Mouse (Mus musculus): ENCODE measurements around the gene Phex.

Gene Phex

DNA sequence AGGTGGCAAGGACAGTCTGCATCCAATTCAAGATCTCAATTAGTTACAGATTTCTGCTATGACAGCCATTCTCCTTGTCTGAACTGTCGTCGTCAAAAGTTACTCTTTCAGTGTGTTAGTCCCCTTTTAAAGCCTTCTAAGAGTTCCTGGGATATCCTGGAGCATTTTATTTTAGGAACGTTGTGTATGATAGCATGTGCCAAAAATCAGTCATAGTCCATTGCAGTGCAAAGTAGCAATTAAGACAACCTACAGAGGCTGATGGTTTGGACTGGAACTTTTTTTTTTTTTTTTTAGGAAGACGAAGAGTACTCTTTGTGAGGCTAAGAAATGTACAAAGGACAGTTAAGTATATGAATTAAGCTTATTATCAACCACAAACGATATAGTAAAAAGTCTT is at the start of gene Phex:
Gene Phex (minus strand): TSS at position 101 of the 400 bp plus-strand sequence.
- DNase-seq (ENCODE audit: low read depth) = no peak

GRCm38 (mm10) chrX:157462716-157463115 is 47.6 kb upstream of the Phex start:
- peak; percentile 59 for DNase-seq (ENCODE audit: low read depth)

- peak; percentile 70 for DNase-seq (ENCODE audit: low read depth)
These were observed 39.3 kb upstream of the Phex start for GRCm38 (mm10) chrX:157454430-157454829.

- no peak for DNase-seq (ENCODE audit: low read depth)
These were observed 33.9 kb upstream of the Phex start for GRCm38 (mm10) chrX:157449000-157449399.

DNA sequence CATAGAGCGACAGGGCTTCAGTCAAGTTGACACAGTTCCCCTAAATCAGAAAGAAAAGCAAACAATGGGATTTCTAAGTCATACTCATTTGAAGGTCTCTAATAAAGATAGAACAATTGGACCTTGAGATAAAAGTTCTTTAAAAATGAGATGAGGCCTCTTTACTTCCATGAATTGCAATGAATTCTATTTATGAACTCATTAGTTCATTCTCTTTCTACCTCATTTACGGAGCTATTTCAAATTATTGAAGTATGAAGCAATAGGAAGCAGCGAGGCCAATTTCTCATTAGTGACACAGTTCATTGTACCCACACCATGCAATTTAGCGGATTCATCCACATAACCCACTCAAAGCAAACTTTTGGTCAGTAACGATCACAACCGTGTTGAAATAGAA is 32.3 kb upstream of the Phex start:
- no peak for DNase-seq (ENCODE audit: low read depth)

GRCm38 (mm10) chrX:157434768-157435167 is 19.7 kb upstream of the Phex start:
- DNase-seq (ENCODE audit: low read depth) = no peak

GRCm38 (mm10) chrX:157419451-157419850 is 4.3 kb upstream of the Phex start:
- no peak for DNase-seq (ENCODE audit: low read depth)

GRCm38 (mm10) chrX:157404919-157405318 is 10.2 kb downstream of the Phex start:
- no peak for DNase-seq (ENCODE audit: low read depth)

DNA sequence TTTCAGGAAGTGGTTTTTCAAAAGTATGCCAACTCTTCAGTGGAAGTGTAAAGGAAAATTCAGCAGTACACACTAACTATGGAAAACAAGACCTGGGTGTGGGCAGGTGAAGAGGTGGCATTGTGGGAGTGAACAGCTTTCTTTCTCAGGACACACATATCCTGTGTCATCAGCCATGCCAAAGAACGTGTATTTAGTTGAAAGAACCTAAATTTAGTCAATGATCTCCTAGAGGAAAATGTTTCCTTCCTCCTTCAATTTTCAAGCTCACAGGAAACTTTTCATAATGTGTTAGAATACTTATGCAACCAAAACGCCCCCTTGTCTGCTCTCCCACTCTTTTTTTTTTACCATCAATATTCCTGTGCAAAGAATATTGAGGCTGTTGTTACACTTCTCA is 23.9 kb downstream of the Phex start:
- DNase-seq (ENCODE audit: low read depth) = no peak

GRCm38 (mm10) chrX:157390102-157390501 is 25.0 kb downstream of the Phex start:
- no peak for DNase-seq (ENCODE audit: low read depth)

- no peak for DNase-seq (ENCODE audit: low read depth)
These were observed 26.7 kb downstream of the Phex start for GRCm38 (mm10) chrX:157388419-157388818.

DNA sequence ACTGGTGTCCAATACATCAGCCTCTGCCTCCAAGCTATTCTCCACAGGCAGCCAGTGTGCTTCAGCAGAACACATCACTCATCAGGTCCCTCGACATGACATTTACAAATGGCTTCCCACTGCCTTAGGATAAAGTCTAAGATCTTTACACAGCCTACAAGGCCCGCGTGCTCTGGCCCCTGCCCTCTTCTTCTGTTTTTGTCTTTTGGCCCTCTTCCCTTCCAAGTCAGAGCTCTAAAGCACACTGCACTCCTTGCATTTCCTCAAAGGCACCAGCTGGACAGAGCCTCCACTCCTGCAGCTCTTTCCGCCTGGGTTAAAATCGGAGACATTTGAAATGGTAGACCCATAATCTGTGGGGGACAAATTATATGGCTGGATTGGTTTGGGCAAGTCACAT is 28.1 kb downstream of the Phex start:
- no peak for DNase-seq (ENCODE audit: low read depth)

DNA sequence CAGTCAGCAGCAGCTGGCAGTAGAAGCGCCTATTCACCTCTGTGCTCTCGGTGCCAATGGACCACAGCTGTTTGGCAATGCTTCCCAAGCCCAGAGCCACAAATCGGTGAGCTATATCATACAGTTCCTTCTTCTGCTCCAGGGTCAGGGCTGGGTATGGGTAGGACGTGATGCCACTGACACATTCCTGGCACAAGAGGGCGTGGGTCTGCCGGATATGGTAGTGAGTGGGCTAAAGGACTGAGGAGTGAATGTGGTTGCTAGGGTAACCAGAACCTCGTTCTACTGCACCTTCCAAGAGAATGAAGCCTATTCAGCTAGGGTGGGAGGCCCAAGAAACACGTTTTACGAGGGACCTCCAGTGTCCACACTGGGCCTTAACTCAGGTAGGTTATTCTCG is 36.3 kb downstream of the Phex start:
- no peak for DNase-seq (ENCODE audit: low read depth)

GRCm38 (mm10) chrX:157377456-157377855 is 37.7 kb downstream of the Phex start:
- no peak for DNase-seq (ENCODE audit: low read depth)

- peak; percentile 2 for DNase-seq (ENCODE audit: low read depth)
These were observed 41.2 kb downstream of the Phex start for GRCm38 (mm10) chrX:157373873-157374272.

GRCm38 (mm10) chrX:157369166-157369565 is 45.9 kb downstream of the Phex start:
- no peak for DNase-seq (ENCODE audit: low read depth)

- no peak for DNase-seq (ENCODE audit: low read depth)
These were observed 59.6 kb downstream of the Phex start for GRCm38 (mm10) chrX:157355521-157355920.

GRCm38 (mm10) chrX:157346201-157346600 is 68.9 kb downstream of the Phex start:
- no peak for DNase-seq (ENCODE audit: low read depth)

GRCm38 (mm10) chrX:157334726-157335125 is 80.4 kb downstream of the Phex start:
- DNase-seq (ENCODE audit: low read depth) = no peak

DNA sequence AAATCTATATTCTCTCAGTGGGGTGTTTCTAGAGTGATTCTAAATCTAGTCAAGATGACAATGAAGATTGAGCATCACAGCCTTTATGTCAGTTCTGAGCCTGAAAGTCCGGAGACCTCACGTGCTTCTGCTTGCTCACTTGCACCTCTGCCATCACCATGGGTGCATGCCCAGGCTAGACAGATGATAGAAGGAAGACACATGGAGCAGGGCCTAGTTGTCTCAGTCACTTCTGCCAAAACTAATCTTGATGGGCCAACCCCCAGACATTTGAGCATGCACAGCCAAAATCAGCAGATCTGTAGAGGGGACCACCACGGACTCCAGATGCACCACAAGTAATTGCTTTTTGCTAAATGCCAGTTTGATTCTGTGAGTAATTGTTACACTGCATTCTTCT is 85.3 kb downstream of the Phex start:
- no peak for DNase-seq (ENCODE audit: low read depth)

DNA sequence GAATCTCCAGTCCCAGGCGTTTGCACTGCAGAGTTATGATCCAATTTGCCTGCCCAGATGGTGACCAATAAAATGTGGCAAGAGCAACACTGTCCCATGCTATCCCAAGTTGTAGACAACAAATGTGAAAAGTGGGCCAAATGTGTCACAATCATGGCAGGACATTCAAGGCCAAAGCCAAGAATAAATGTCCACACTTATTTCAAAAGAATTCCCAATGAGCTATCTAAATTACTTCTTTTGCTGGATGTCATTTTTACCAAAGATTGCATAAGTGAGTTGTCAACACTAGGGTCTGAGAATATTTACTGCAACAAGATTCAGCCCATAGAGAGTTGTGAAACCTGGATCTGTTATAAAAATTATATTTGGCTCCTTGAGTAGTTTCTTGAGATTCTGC is 86.7 kb downstream of the Phex start:
- no peak for DNase-seq (ENCODE audit: low read depth)

DNA sequence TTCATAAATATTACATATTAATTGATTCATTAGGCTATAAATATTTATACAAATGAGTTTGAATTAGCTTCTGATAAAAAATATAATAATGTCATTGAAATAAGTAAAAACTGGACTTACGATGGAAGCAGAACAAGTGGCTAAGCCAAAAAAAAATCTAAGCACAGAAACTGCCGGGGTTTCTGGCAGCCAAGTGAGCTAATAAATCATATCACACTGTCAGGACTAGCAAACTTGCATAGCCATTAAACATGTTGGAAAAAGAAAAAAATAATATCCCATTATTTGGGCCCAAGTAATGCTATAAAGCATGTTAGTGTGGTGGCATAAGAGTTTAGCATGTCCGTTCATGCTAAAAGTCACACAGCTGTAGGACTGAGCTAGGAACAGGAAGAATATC is 87.4 kb downstream of the Phex start:
- no peak for DNase-seq (ENCODE audit: low read depth)

- DNase-seq (ENCODE audit: low read depth) = no peak
These were observed 90.7 kb downstream of the Phex start for GRCm38 (mm10) chrX:157324396-157324795.

- no peak for DNase-seq (ENCODE audit: low read depth)
These were observed 104.8 kb downstream of the Phex start for GRCm38 (mm10) chrX:157310331-157310730.

GRCm38 (mm10) chrX:157308171-157308570 is 106.9 kb downstream of the Phex start:
- no peak for DNase-seq (ENCODE audit: low read depth)
